Mouse (Mus musculus) liver, adult (tissue): ENCODE results near the gene Oxsr1.

ENCODE experiments used
- GATA4 ChIP-seq: IDR thresholded peaks from 2 replicates; pipeline ENCODE4 v1.6.1; 2014; ENCODE audit warnings: mild to moderate bottlenecking, low read length; ENCODE audit not compliant: insufficient replicate concordance

The Oxsr1 gene

GRCm38 (mm10) chr9:119313096-119313495, 9.1 kb downstream of the Oxsr1 start:
- TF ChIP-seq GATA4, result no peak

GRCm38 (mm10) chr9:119309067-119309466, 13.2 kb downstream of the Oxsr1 start:
- peak; percentile 60; the same call in 1 of the 2 replicates for TF ChIP-seq GATA4

GRCm38 (mm10) chr9:119305863-119306262, 16.4 kb downstream of the Oxsr1 start:
- 0 out of 2 replicates have a peak, but pooled peaks have one; percentile 57 for TF ChIP-seq GATA4

- TF ChIP-seq GATA4, result no peak
These were observed 23.7 kb downstream of the Oxsr1 start for GRCm38 (mm10) chr9:119298563-119298962.

GRCm38 (mm10) chr9:119297696-119298095, 24.5 kb downstream of the Oxsr1 start:
- no peak for TF ChIP-seq GATA4

- no peak for TF ChIP-seq GATA4
These were observed 31.4 kb downstream of the Oxsr1 start for GRCm38 (mm10) chr9:119290791-119291190.

- TF ChIP-seq GATA4, result no peak
These were observed 41.1 kb downstream of the Oxsr1 start for GRCm38 (mm10) chr9:119280894-119281682.

- no peak for TF ChIP-seq GATA4
These were observed 44.2 kb downstream of the Oxsr1 start for GRCm38 (mm10) chr9:119278031-119278430.

GRCm38 (mm10) chr9:119276321-119276720, 45.9 kb downstream of the Oxsr1 start:
- no peak for TF ChIP-seq GATA4

GRCm38 (mm10) chr9:119271496-119271895, 50.7 kb downstream of the Oxsr1 start:
- no peak for TF ChIP-seq GATA4

GRCm38 (mm10) chr9:119268588-119269145, 53.6 kb downstream of the Oxsr1 start:
- no peak for TF ChIP-seq GATA4

- no peak for TF ChIP-seq GATA4
These were observed 54.1 kb downstream of the Oxsr1 start for GRCm38 (mm10) chr9:119268120-119268519.

GRCm38 (mm10) chr9:119263067-119263466, 59.2 kb downstream of the Oxsr1 start:
- no peak for TF ChIP-seq GATA4

- no peak for TF ChIP-seq GATA4
These were observed 61.4 kb downstream of the Oxsr1 start for GRCm38 (mm10) chr9:119260825-119261224.

GRCm38 (mm10) chr9:119258785-119259184, 63.4 kb downstream of the Oxsr1 start:
- no peak for TF ChIP-seq GATA4

GRCm38 (mm10) chr9:119258128-119258527, 64.1 kb downstream of the Oxsr1 start:
- TF ChIP-seq GATA4, result no peak

GRCm38 (mm10) chr9:119256161-119256560, 66.1 kb downstream of the Oxsr1 start:
- no peak for TF ChIP-seq GATA4

- no peak for TF ChIP-seq GATA4
These were observed 67.1 kb downstream of the Oxsr1 start for GRCm38 (mm10) chr9:119255096-119255495.
